Mouse (Mus musculus) testis, postnatal 10 days (tissue): Measurements from ENCODE around the gene Ephb1.

Source experiments
- DNase-seq: peaks from one replicate; pipeline ENCODE4 v3.0.0; 2021; ENCODE audit warnings: low spot score

The Ephb1 gene

DNA sequence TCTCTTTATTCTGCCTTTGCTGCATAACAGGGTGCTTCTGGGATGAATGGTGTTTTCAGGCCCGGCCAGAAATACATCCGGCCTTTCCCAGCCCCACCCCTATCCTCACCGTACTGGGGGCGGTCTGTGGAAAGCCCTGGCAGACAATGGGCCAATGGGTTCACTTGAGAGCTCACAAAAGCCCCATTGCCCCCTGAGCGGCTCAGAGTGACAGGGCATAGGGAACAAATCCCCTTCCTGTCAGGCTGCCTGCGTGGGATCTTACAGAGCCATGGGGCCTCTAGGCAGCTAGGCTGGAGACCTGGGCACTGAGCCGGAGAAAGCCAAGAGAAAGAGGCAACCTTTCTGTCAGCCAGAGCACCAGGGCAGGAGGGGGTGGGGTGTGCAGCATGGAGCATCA, 111.2 kb downstream of the Ephb1 start:
- DNase-seq = no peak

GRCm38 (mm10) chr9:102241546-102241945, 112.9 kb downstream of the Ephb1 start:
- no peak for DNase-seq

- DNase-seq = no peak
These were observed 114.3 kb downstream of the Ephb1 start for GRCm38 (mm10) chr9:102240215-102240614.

DNA sequence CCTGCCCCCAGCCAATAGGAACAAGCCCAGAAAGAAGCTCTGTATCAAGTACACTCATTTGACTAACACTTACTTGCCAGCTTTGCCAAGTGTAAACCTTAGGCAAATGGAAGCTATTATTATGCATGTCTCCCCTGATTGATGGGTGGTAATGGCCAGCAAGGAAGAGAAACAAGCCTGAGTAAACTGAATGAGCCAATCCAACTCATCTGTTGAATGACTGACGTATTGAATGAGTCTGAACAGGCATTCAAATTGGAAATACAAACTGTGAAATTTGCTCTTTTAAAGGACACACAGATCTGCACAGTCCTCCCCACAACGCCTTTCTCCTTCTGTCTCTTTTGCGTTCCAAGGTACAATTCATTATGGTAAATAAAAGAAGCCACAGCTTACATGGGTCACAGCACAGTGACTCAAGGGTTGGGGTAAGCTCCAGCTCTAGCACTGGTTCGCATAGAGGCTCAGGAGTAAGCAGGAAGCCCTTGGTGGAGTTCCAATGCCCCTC, 119.0 kb downstream of the Ephb1 start:
- no peak for DNase-seq

- no peak for DNase-seq
These were observed 123.2 kb downstream of the Ephb1 start for GRCm38 (mm10) chr9:102231248-102231647.

GRCm38 (mm10) chr9:102216746-102217566, 137.5 kb downstream of the Ephb1 start:
- no peak for DNase-seq

DNA sequence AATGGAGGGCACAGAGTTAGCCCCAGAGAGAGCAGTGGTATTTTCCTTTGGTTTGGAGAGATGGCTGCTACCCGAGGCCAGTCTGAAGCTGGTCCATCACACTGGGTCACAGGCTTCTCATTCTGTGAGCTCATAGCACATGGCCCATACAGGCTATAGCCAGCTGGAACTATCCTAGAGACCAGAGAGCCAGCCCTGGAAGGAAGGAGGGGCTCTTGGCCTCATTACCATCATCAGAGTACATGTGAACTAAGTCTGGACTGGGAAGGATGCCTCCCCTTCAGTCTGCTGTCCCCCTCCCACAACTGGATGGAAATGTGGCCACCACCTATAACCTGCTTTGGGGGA, 142.5 kb downstream of the Ephb1 start:
- DNase-seq = no peak

DNA sequence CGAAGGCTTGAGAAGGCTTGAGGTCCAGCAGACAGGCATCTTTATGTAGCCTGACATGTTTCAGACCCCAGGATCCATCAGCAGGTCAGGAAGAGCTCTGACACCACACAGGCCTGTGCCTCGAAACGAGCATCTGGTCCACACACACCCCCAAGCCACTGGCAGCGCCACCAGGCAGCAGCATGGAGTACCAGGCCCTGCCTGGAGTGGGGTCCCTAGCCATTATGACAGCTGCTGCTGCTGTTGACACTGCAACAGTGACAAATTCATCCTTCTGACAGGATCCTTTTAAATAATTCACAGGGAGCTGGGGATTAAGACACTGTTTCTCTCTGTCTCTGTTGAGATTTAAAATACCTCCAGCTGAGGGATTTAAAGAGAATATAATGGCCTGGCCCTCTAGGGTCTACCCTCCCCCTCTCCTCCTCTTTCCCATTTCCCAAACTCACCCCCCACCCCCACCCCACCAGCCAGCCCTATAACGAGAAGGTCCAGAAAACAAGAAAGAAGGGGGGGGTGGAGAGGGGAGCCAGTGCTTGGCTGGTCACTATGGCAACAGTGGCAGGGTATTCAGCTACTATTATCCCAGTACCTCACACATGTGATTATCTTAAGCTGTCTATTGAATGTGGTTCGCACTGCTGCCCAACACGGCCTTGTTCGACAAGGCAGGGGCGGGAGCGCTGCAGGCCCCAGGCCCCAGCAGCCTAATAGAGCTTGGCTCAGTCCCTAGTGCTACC, 143.0 kb downstream of the Ephb1 start:
- DNase-seq = no peak

DNA sequence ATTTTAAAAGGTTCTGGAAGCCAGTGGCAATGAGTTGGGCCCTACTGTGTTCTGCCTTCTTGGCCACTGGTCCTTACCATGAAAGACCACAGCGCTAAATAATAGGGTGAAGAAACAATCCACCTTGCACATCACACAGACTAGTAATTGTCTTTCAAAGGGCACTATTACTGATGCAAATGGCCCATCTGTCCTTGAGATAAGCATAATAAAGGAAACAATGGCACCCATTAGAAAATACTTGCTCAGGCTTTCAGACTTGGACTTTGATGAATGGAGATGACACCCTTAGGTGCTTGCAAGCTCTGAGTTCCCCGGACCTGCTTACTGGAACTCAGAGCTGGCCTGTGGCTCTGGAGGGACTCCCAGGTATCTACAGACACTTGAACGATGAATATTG, 149.0 kb downstream of the Ephb1 start:
- no peak for DNase-seq

DNA sequence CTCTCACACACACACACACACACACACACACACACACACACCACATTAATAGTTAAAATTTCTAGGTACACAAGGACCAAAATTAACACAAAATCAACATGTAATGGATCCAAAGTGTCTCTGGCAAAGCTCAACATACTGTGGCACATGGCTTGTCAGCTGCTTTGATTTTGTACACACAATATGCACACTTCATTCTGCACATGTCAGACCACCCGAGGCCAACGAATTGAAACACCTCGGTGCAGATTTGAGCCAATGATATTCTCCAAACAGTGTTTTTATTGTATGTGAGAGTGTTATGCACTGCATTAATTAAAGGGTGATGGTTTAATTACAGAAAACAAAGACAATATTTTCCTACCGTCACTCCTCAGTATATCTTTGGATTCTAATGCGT, 152.6 kb downstream of the Ephb1 start:
- DNase-seq = no peak

- DNase-seq = no peak
These were observed 157.6 kb downstream of the Ephb1 start for GRCm38 (mm10) chr9:102196856-102197255.

- DNase-seq = no peak
These were observed 160.4 kb downstream of the Ephb1 start for GRCm38 (mm10) chr9:102194063-102194462.

GRCm38 (mm10) chr9:102192724-102193685, 161.5 kb downstream of the Ephb1 start:
- DNase-seq = no peak

- DNase-seq = no peak
These were observed 164.4 kb downstream of the Ephb1 start for GRCm38 (mm10) chr9:102190058-102190457.

DNA sequence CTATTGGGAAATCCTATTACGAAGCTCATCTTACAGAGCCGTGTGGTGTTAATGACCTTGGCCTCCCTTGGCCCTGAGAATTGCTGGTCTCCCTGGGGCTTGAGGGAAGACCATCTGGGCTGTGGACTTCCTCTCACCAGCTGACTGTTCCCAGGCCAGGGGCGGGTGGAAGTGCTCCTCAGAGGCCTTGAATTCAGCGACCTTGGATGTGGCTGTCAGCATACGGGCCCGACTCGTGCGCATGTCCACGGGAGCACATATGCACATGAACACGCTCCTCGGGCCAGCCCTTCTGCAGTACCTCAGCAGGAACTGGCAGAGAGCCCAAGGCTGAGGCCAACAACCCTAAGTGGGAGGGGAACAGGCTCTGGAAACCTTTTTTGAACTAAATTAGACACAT, 165.1 kb downstream of the Ephb1 start:
- peak; percentile 86 for DNase-seq

GRCm38 (mm10) chr9:102183663-102184274, 170.7 kb downstream of the Ephb1 start:
- DNase-seq = no peak

- DNase-seq = no peak
These were observed 172.5 kb downstream of the Ephb1 start for GRCm38 (mm10) chr9:102181810-102182490.

DNA sequence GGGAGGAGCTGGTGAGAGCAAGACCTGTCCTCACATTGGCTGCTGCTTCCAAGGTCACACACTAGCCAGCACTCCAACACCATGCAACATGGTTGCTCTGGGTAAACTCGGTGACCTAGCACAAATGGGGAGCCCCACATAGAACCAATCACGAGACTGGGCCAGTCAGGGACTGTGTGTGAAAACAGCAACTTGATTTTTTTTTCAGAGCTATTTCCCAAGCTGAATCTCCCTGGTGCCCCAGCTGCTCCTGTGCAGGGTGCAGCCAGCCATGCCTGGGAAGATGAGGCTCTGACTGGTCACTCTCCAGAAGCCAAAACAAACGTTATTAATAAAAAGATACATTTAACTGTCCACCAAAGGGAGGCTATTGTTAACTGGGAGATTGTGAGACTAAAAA, 173.2 kb downstream of the Ephb1 start:
- no peak for DNase-seq

- no peak for DNase-seq
These were observed 174.0 kb downstream of the Ephb1 start for GRCm38 (mm10) chr9:102180486-102180885.

- DNase-seq = no peak
These were observed 174.4 kb downstream of the Ephb1 start for GRCm38 (mm10) chr9:102180070-102180469.

GRCm38 (mm10) chr9:102169706-102170105, 184.8 kb downstream of the Ephb1 start:
- DNase-seq = no peak
